Mouse (Mus musculus): ENCODE measurements around the gene Rusc1.

DNA sequence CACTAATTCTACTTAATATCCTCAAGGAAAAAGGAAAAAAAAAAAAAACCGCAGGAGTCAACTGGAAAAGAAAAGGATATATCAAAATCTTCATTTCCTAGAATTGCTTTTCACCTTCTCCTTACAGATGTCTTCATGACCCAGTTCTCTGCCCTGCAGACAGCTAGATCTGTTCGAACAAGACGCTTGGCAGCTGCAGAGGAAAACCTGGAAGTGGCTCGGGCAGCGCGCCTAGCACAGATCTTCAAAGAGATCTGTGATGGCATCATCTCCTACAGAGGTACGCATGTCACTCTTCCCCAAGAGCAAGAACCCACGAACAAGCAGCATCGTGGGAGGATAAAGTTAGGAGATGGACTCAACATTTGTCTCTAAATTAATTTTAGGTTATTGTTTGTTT lies 34.8 kb downstream of the Rusc1 start:
- no peak for TF ChIP-seq CTCF (IDR thresholded peaks at IDR 0.05 in 2 of 3, conservative IDR thresholded peaks at IDR 0.05 in 1 of 3; ENCODE audit: control insufficient read depth in 1 of 3, insufficient read depth in 1 of 3, low read depth in 2 of 3, low read length in 3 of 3, poor library complexity in 1 of 3, severe bottlenecking in 1 of 3)
- no peak for TF ChIP-seq MXI1 (IDR thresholded peaks at IDR 0.05; ENCODE audit: low read depth, low read length)
- no peak for TF ChIP-seq POLR2A (IDR thresholded peaks at IDR 0.05; ENCODE audit: control insufficient read depth in 1 of 2, insufficient read depth in 1 of 2, low read depth in 1 of 2, low read length in 2 of 2, poor library complexity in 1 of 2)
- no peak for TF ChIP-seq MAZ (IDR thresholded peaks at IDR 0.05; ENCODE audit: low read depth, low read length)
